Mouse (Mus musculus) bone marrow, adult 2 months (tissue): Measurements from ENCODE around the gene Nat8f6.

Experiments used
- CTCF ChIP-seq: fragments of 200-500 bp; IDR thresholded peaks from 2 replicates; pipeline ENCODE4 v1.5.1; 2011; ENCODE audit warnings: low read length, control low read depth; ENCODE audit not compliant: control insufficient read depth, insufficient read depth
- POLR2A ChIP-seq: fragments of 200-500 bp; IDR thresholded peaks from 2 replicates; pipeline ENCODE4 v1.6.1; 2011; ENCODE audit warnings: low read depth, mild to moderate bottlenecking, control low read depth, low read length, borderline replicate concordance; ENCODE audit not compliant: control insufficient read depth

- no peak for TF ChIP-seq CTCF
- TF ChIP-seq POLR2A, result no peak
Observed at GRCm38 (mm10) chr6:85838674-85839073, 17.9 kb upstream of the Nat8f6 start.
